Mouse (Mus musculus) heart, embryonic 10.5 days (tissue): ENCODE results near the gene Zdhhc22. TPM values are rescaled to one million over a fixed set of nuclear protein-coding genes. Genes with fewer than 3 reads are reported as not detected.

Experiments used
- DNase-seq: peaks from one replicate; pipeline ENCODE4 v3.0.0-alpha.2; 2017; ENCODE audit warnings: low spot score
- H3K27ac ChIP-seq: fragments of 300-500 bp; sonication (generic); 2 replicates; pipeline ENCODE4 v1.5.1; 2016; ENCODE audit warnings: mild to moderate bottlenecking
- H3K27me3 ChIP-seq: fragments of 300-500 bp; sonication (generic); 2 replicates; pipeline ENCODE4 v1.6.1; 2016; ENCODE audit warnings: mild to moderate bottlenecking; ENCODE audit not compliant: poor library complexity, insufficient read depth, severe bottlenecking
- H3K36me3 ChIP-seq: fragments of 300-500 bp; sonication (generic); 2 replicates; pipeline ENCODE4 v1.6.1; 2016; ENCODE audit warnings: mild to moderate bottlenecking, moderate library complexity
- H3K4me1 ChIP-seq: fragments of 300-500 bp; sonication (generic); 2 replicates; pipeline ENCODE4 v1.6.1; 2016; ENCODE audit warnings: mild to moderate bottlenecking
- H3K4me3 ChIP-seq: fragments of 300-500 bp; sonication (generic); 2 replicates; pipeline ENCODE4 v1.5.1; 2016; ENCODE audit warnings: mild to moderate bottlenecking, moderate library complexity
- H3K9me3 ChIP-seq: fragments of 300-500 bp; sonication (generic); 2 replicates; pipeline ENCODE4 v1.6.1; 2016; ENCODE audit warnings: mild to moderate bottlenecking, moderate library complexity
- WGBS: fragments of 180-500 bp; shearing (Covaris S2); methylation state at CpG from one replicate; pipeline ENCODE4 v1.1.7; 2016; 5-methylcytosine and 5-hydroxymethylcytosine counted together
- microRNA-seq: library from miRNA; unstranded; fragments of <30 nt; microRNA quantifications from one replicate; pipeline ENCODE4, GENCODE M21; 2017
- polyA plus RNA-seq: library from polyadenylated mRNA; unstranded; fragments of >200 nt; fragmentation: Nextera tagmentation; extraction: Ambion mirVana; gene quantifications from 2 replicates; pipeline ENCODE4 v1.2.1, GENCODE M21; 2016

Zdhhc22 gene
- polyA plus RNA-seq, 1 experiment from 2014 or later: not detected

- no peak for DNase-seq
- WGBS: 76% methylated on average over 11 of the region's 11 CpGs
- Histone ChIP-seq H3K27ac (no peak overlapping the region), H3K27me3 (no peaks in the 10 kb centered on the region), H3K4me1 (peaks cover 17% of the 10 kb centered on the region), H3K36me3 (no peaks in the 10 kb centered on the region), H3K4me3 (no peak overlapping the region), H3K9me3 (no peaks in the 10 kb centered on the region)
Measured at GRCm38 (mm10) chr12:86936587-86937343, 53.5 kb downstream of the Zdhhc22 start.

- DNase-seq: no peak
- H3K27me3 ChIP-seq: no peaks in the 10 kb centered on the region
- no peak overlapping the region for H3K4me3 ChIP-seq
- no peaks in the 10 kb centered on the region for H3K36me3 ChIP-seq
- no peaks in the 10 kb centered on the region for H3K9me3 ChIP-seq
- peaks cover 10% of the 10 kb centered on the region for H3K4me1 ChIP-seq
- no peak overlapping the region for H3K27ac ChIP-seq
- WGBS: 76% methylated on average over 8 of the region's 8 CpGs
Measured at GRCm38 (mm10) chr12:86935692-86936282, 54.4 kb downstream of the Zdhhc22 start.

DNA sequence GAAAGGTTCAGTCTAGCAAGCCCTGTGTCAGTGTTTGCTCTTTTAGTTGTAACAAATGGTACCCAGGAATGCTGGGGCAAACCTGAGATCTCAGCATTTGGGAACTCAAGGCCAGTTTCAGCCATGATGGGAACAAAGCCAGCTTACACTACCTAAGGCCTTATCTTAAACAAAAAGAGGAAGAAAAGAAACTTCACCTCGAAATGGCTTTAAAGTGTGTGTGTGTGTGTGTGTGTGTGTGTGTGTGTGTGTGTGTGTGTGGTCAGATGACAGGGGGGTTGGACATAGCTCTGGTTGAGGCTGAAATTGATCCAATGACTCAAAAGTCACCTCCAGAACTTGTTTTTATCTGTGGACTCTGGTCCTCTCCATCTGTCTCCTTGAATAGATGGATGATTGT is 55.5 kb downstream of the Zdhhc22 start:
- Histone ChIP-seq H3K27me3 (no peaks in the 10 kb centered on the region), H3K9me3 (no peaks in the 10 kb centered on the region), H3K27ac (no peak overlapping the region), H3K4me1 (peaks cover 10% of the 10 kb centered on the region), H3K4me3 (no peak overlapping the region), H3K36me3 (no peaks in the 10 kb centered on the region)
- WGBS: 60% methylated on average over 1 of the region's 1 CpGs
- DNase-seq: no peak

DNA sequence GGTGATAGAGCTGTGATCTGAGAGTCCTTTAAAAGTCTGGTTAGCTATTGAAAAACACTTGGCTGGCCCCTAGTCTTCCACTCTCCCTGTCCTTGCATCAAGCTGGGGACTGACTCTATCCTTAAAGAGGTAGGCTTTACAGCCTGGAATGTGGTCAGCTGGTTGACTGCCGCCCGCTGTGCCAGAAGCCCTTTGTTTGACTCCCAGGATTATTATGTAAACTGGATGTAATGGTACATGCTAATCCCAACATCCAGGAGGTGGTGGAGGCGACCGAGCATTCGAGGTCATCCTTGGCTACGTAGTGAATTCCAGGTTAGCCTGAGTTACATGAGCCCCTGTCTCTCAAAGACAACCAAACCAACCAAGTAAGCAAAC is 57.7 kb downstream of the Zdhhc22 start:
- 26% methylated on average over 6 of the region's 6 CpGs for WGBS

GRCm38 (mm10) chr12:86931919-86932574 is 58.2 kb downstream of the Zdhhc22 start:
- no peak overlapping the region for H3K4me3 ChIP-seq
- no peaks in the 10 kb centered on the region; the same call in 1 of the 2 replicates for H3K9me3 ChIP-seq
- H3K27me3 ChIP-seq: no peaks in the 10 kb centered on the region
- 21% methylated on average over 7 of the region's 7 CpGs for WGBS
- no peaks in the 10 kb centered on the region for H3K36me3 ChIP-seq
- DNase-seq: no peak
- peaks cover 10% of the 10 kb centered on the region for H3K4me1 ChIP-seq
- H3K27ac ChIP-seq: no peak overlapping the region

More for the DNA sequence above, 57.7 kb downstream of the Zdhhc22 start:
- no peak for DNase-seq
- no peaks in the 10 kb centered on the region; the same call in 1 of the 2 replicates for H3K9me3 ChIP-seq
- H3K36me3 ChIP-seq: no peaks in the 10 kb centered on the region
- peaks cover 10% of the 10 kb centered on the region for H3K4me1 ChIP-seq
- H3K27ac ChIP-seq: 0 out of 2 replicates have a peak overlapping the region, but pooled peaks have one; percentile 8
- no peak overlapping the region for H3K4me3 ChIP-seq
- H3K27me3 ChIP-seq: no peaks in the 10 kb centered on the region

- H3K4me1 ChIP-seq: peaks cover 10% of the 10 kb centered on the region
- H3K27me3 ChIP-seq: no peaks in the 10 kb centered on the region
- no peak overlapping the region for H3K27ac ChIP-seq
- no peaks in the 10 kb centered on the region for H3K36me3 ChIP-seq
- H3K4me3 ChIP-seq: no peak overlapping the region
- DNase-seq: no peak
- H3K9me3 ChIP-seq: no peaks in the 10 kb centered on the region; the same call in 1 of the 2 replicates
- 73% methylated on average over 6 of the region's 6 CpGs for WGBS
Measured at GRCm38 (mm10) chr12:86930934-86931729, 59.1 kb downstream of the Zdhhc22 start.

Small RNA genes within 50 kb of the gene (microRNA-seq; reads per million reads assigned to microRNA genes)
- gene Gm25847: not detected

Other genes with a start within 250 kb of the Zdhhc22 start
- 28.7 and 35.3 TPM in 2 replicates for gene Irf2bpl, start 105.6 kb downstream of the Zdhhc22 start, polyA plus RNA-seq
- gene Cipc, start 43.4 kb downstream of the Zdhhc22 start, polyA plus RNA-seq: 26.7 and 33.8 TPM in 2 replicates
- gene Tmem63c, start 30.9 kb upstream of the Zdhhc22 start, polyA plus RNA-seq: 0.10 TPM in 1 of 2 replicates, not detected in the other
- gene Ngb, start 112.1 kb upstream of the Zdhhc22 start, polyA plus RNA-seq: 0.11 and 0.29 TPM in 2 replicates
- 36.9 and 38.0 TPM in 2 replicates for gene Gstz1, start 156.7 kb upstream of the Zdhhc22 start, polyA plus RNA-seq
- gene Pomt2, start 157.5 kb upstream of the Zdhhc22 start, polyA plus RNA-seq: 16.1 and 16.3 TPM in 2 replicates
- gene Samd15, start 209.3 kb upstream of the Zdhhc22 start, polyA plus RNA-seq: 2.1 and 2.3 TPM in 2 replicates
- gene Tmed8, start 210.0 kb upstream of the Zdhhc22 start, polyA plus RNA-seq: 2.0 and 2.4 TPM in 2 replicates
- 0.80 and 0.90 TPM in 2 replicates for gene Noxred1, start 248.3 kb upstream of the Zdhhc22 start, polyA plus RNA-seq